Mouse (Mus musculus) G1E (cell line): Measurements from ENCODE around the gene Kcnn3.

ENCODE experiments used
- CTCF ChIP-seq: IDR thresholded peaks from 2 replicates; pipeline ENCODE4 v1.5.1; 2012; ENCODE audit warnings: low read depth, low read length, inconsistent platforms, mixed read lengths
- GATA2 ChIP-seq: IDR thresholded peaks from 2 replicates; pipeline ENCODE4 v1.6.1; 2012; ENCODE audit warnings: low read depth, low read length, inconsistent platforms, borderline replicate concordance

GRCm38 (mm10) chr3:89486916-89487702 is 32.9 kb upstream of the Kcnn3 start:
- TF ChIP-seq GATA2 = no peak
- TF ChIP-seq CTCF = no peak
